Mouse (Mus musculus) MN1 (cell line): ENCODE measurements around the gene Cct4.

ENCODE experiments used
- DNase-seq: peaks from one replicate; pipeline ENCODE4 v3.0.0-alpha.2; 2016; ENCODE audit warnings: low spot score

Gene Cct4

GRCm38 (mm10) chr11:22990393-22991126 is at the start of gene Cct4:
Cct4 (plus strand) TSS chr11:22990519.
- DNase-seq: peak; percentile 98

- DNase-seq: no peak
Observed at GRCm38 (mm10) chr11:22949101-22949500, 41.2 kb upstream of the Cct4 start.

- DNase-seq: no peak
Observed at GRCm38 (mm10) chr11:22950131-22950530, 40.2 kb upstream of the Cct4 start.

GRCm38 (mm10) chr11:22952668-22953067 is 37.7 kb upstream of the Cct4 start:
- no peak for DNase-seq

GRCm38 (mm10) chr11:22956346-22956745 is 34.0 kb upstream of the Cct4 start:
- DNase-seq: no peak

GRCm38 (mm10) chr11:22956830-22957229 is 33.5 kb upstream of the Cct4 start:
- peak; percentile 79 for DNase-seq

GRCm38 (mm10) chr11:22957791-22958374 is 32.4 kb upstream of the Cct4 start:
- no peak for DNase-seq

- no peak for DNase-seq
Observed at GRCm38 (mm10) chr11:22962101-22962500, 28.2 kb upstream of the Cct4 start.

- DNase-seq: no peak
Observed at GRCm38 (mm10) chr11:22964401-22964800, 25.9 kb upstream of the Cct4 start.

GRCm38 (mm10) chr11:22965503-22965902 is 24.8 kb upstream of the Cct4 start:
- peak; percentile 55 for DNase-seq

GRCm38 (mm10) chr11:22969486-22969885 is 20.8 kb upstream of the Cct4 start:
- DNase-seq: no peak

GRCm38 (mm10) chr11:22970546-22970945 is 19.8 kb upstream of the Cct4 start:
- DNase-seq: no peak

GRCm38 (mm10) chr11:22971835-22972709 is 18.2 kb upstream of the Cct4 start, which contains the start of gene Zrsr1:
Zrsr1 (plus strand) TSS chr11:22972005.
- no peak for DNase-seq

GRCm38 (mm10) chr11:22972746-22973526 is 17.4 kb upstream of the Cct4 start:
- no peak for DNase-seq

GRCm38 (mm10) chr11:22973599-22973998 is 16.7 kb upstream of the Cct4 start:
- DNase-seq: no peak

- DNase-seq: no peak
Observed at GRCm38 (mm10) chr11:22978215-22978614, 12.1 kb upstream of the Cct4 start.

GRCm38 (mm10) chr11:22978711-22979110 is 11.6 kb upstream of the Cct4 start:
- peak; percentile 51 for DNase-seq

GRCm38 (mm10) chr11:22979221-22979620 is 11.1 kb upstream of the Cct4 start:
- DNase-seq: peak; percentile 65

- no peak for DNase-seq
Observed at GRCm38 (mm10) chr11:22981041-22981440, 9.3 kb upstream of the Cct4 start.

GRCm38 (mm10) chr11:22981543-22981950 is 8.8 kb upstream of the Cct4 start:
- DNase-seq: no peak

- DNase-seq: peak; percentile 99
Observed at GRCm38 (mm10) chr11:22981984-22982757, 8.1 kb upstream of the Cct4 start, which contains the start of the genes Gm28048 and Commd1. Gm28048 (minus strand) TSS chr11:22982090. Commd1 (minus strand) TSS chr11:22982382.
